ENCODE assay signal across 8 mouse cellular contexts in the genomic region with DNA sequence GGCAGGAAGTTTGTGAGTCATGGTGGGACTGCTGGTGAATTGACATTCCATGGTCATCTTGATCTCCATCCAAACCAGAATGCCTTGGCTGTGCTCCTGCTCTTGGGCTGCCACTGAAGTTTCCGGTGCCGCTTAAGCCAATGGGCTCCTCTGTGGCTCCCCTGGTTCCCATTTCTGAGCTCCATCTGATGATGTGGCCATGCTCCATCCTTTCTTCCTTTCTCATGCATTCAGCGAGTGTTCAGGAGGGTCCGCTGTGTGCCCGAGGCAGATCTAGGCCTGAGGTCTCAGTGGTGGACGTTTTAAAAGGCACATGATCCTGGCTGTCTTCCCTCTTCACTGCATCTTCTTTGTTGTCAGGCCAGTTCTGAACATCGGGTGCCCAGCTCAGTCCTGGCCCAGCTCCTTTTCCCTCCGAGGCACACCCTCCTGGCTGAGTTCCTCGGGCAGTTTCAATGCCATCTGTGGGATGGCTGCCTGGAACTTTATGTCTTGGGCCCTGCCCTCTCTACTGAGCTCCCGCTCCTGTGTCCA. TPM values are rescaled to one million over a fixed set of nuclear protein-coding genes. Genes with fewer than 3 reads are reported as not detected.
A peak's percentile ranks its signal among the peaks of the same experiment; 100 is the strongest.
DNase-seq lines count a peak whose midpoint lies in the region; ATAC-seq and TF ChIP-seq lines count a peak whose summit lies in the region.

No protein-coding gene starts in this region.

- H3ac ChIP-seq in myocyte (ENCODE audit: control insufficient read depth, insufficient read length) = no peak overlapping the region

- TF ChIP-seq POLR2A in myocyte (IDR thresholded peaks at IDR 0.05; ENCODE audit: insufficient read length, low read depth) = peak; percentile 36

- H3K4me2 ChIP-seq in myocyte (ENCODE audit: low read depth) = peak overlapping the region; percentile 63

- ATAC-seq in erythroid progenitor cell, adult 5-6 weeks (replicated peaks; ENCODE audit: low FRiP score, poor library complexity, severe bottlenecking) = no peak

- no peak overlapping the region for H3K4me3 ChIP-seq in myocyte

- DNase-seq in adrenal gland, adult 2 months = peak; percentile 73
- DNase-seq in adrenal gland, adult 8-10 months = no peak
- peak; percentile 82 for DNase-seq in 3134 (ENCODE audit: extremely low read depth, insufficient read length, low spot score)
- DNase-seq in cerebellum, postnatal 25 days = peak; percentile 63 to 68
- peak; percentile 67 for DNase-seq in layer of hippocampus, adult 9-11 months
- no peak for DNase-seq in spleen, postnatal 36 days (ENCODE audit: low spot score in 2 of 2)

- H3K27me3 ChIP-seq in myocyte (ENCODE audit: control insufficient read depth, insufficient read depth, insufficient read length) = no peaks in the 10 kb centered on the region

- no peaks in the 10 kb centered on the region for H3K36me3 ChIP-seq in myocyte (ENCODE audit: control insufficient read depth, insufficient read depth)

- no peaks in the 10 kb centered on the region for H3K79me2 ChIP-seq in myocyte (ENCODE audit: control insufficient read depth, insufficient read depth)

TF ChIP-seq in myocyte, 11 proteins besides CTCF, POLR2A, EP300 and RAD21:
- TF ChIP-seq MYOG (IDR thresholded peaks at IDR 0.05; ENCODE audit: control insufficient read depth in 1 of 3, insufficient read depth in 1 of 3, insufficient read length in 2 of 3, low read depth in 2 of 3) (peak in 1 of 3 experiments; percentile 1), REST (IDR thresholded peaks at IDR 0.05; ENCODE audit: insufficient read depth, insufficient read length) (no peak)

RNA-seq across cellular contexts. Expression of a gene that starts 40.0 kb away (rescaled TPM):
- 10 to 100 TPM in 1 of 2 experiments, 1 to 10 TPM in 1; 9.6 to 12.5 TPM for total RNA-seq in adrenal gland, adult 2 months (2021)
- polyA plus RNA-seq in adrenal gland, adult 2 months (2012; rRNA removed) = 2.2 and 2.9 TPM in 2 replicates
- 10 to 100 TPM in 3 of 4 experiments, 1 to 10 TPM in 1; 9.6 to 19.3 (median 12.6) TPM for total RNA-seq in adrenal gland, adult 8-10 months (2022)
- polyA plus RNA-seq in myocyte (2012; fragmentation: generic; extraction: Trizol) = 0.89 TPM
- 1.7 and 6.1 TPM in 2 replicates for total RNA-seq in erythroid progenitor cell, adult 5-6 weeks (2015; ENCODE audit: low replicate concordance)
- total RNA-seq in erythroid progenitor cell, adult 5-6 weeks (2017; ENCODE audit: low replicate concordance) = 3.2 and 6.4 TPM in 2 replicates

RNA-seq across cellular contexts. Expression of a gene that starts 51.6 kb away (rescaled TPM):
- total RNA-seq in adrenal gland, adult 2 months (2021) = 10 to 100 TPM; 60.9 to 89.3 TPM
- 27.2 and 34.4 TPM in 2 replicates for polyA plus RNA-seq in adrenal gland, adult 2 months (2012; rRNA removed)
- 100 to 1,000 TPM in 1 of 4 experiments, 10 to 100 TPM in 3; 68.0 to 107 (median 76.9) TPM for total RNA-seq in adrenal gland, adult 8-10 months (2022)
- polyA plus RNA-seq in myocyte (2012; fragmentation: generic; extraction: Trizol) = 36.4 TPM
- 74.6 and 88.4 TPM in 2 replicates for total RNA-seq in erythroid progenitor cell, adult 5-6 weeks (2015; ENCODE audit: low replicate concordance)
- total RNA-seq in erythroid progenitor cell, adult 5-6 weeks (2017; ENCODE audit: low replicate concordance) = 93.8 and 97.8 TPM in 2 replicates

Comparison
In these comparisons a context has a peak if more than half of its experiments do, and no peak if none do; other contexts are left out.
1. DNase-seq: peak in adrenal gland, adult 2 months (single experiment), 3134 (single experiment), cerebellum, postnatal 25 days (2 of 2) and layer of hippocampus, adult 9-11 months (single experiment); none in adrenal gland, adult 8-10 months (single experiment) and spleen, postnatal 36 days (0 of 2).